ENCODE assay signal across 8 mouse cellular contexts in the genomic region with DNA sequence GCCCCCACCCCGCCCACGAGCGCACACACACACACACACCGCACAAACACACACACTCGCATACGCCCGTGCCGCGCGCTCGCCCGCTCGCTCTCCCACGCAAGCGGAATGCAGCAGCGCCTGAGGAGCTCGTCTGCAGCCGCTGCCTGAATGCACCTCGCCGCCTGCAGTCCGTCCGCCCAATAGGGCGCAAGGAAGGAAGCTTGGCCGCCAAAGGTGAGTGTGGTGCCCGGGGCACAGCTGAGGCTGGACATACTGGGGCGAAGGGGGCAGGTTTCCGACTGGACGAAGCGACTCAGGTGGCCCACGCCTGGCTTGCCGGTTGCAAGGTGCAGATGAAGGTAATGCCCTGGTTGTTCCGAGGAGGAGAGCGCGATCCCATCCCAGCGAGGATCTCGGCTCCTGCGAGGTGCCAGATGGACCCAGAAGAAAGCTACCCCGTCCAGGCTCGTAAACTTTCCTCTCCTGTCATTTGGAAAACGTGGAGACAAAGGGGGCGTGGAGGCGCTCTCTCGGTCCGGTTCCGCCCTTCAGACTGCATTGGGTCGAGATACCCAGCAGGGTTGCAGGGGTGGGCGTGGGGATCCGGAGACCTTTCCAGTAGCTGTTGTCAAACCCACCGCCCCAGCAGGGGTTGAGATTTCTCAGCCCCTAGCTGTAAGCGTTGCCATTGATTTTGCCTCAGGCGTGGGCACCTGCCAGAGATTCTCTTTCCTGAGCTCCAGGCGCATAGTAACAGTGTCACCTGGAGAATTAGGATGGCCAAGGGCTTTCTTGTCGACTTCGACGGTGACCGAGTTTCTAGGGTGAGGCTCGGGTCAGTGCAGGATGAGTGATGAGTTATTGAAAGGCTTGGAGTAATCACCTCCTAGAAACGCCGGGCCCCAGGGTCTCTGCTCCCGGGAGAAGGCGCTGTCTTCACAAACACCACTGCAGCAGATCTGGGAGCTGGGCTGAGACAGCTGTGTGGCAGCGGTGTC. TPM values are rescaled to one million over a fixed set of nuclear protein-coding genes. Genes with fewer than 3 reads are reported as not detected.
DNase-seq lines count a peak whose midpoint lies in the region; ATAC-seq lines count a peak whose summit lies in the region.

No protein-coding gene starts in this region.

- H3K9me3 ChIP-seq in embryonic facial prominence, embryonic 14.5 days (ENCODE audit: control insufficient read depth, low read length): no peaks in the 10 kb centered on the region
- H3K9me3 ChIP-seq in hindbrain, embryonic 12.5 days (replicated peaks): no peaks in the 10 kb centered on the region
- H3K9me3 ChIP-seq in midbrain, embryonic 10.5 days (replicated peaks): no peaks in the 10 kb centered on the region
- no peaks in the 10 kb centered on the region for H3K9me3 ChIP-seq in stomach, embryonic 15.5 days

- H3K4me2 ChIP-seq in embryonic facial prominence, embryonic 14.5 days (ENCODE audit: low read depth, low read length): peak overlapping the region; percentile 95
- H3K4me2 ChIP-seq in hindbrain, embryonic 12.5 days (replicated peaks): peak overlapping the region; percentile 92
- H3K4me2 ChIP-seq in stomach, embryonic 15.5 days: peak overlapping the region; percentile 98

- peak; percentile 17 for DNase-seq in ovary, postnatal 10 days (ENCODE audit: low spot score)
- no peak for DNase-seq in ovary, adult 18-20 months (ENCODE audit: low spot score)
- peak; percentile 70 for DNase-seq in embryonic facial prominence, embryonic 14.5 days (ENCODE audit: low spot score)
- DNase-seq in layer of hippocampus, postnatal 14 days (ENCODE audit: low spot score in 2 of 2): peak; percentile 41 to 55
- DNase-seq in midbrain, embryonic 10.5 days (ENCODE audit: low spot score): peak; percentile 42
- no peak for DNase-seq in urinary bladder, postnatal 25 days (ENCODE audit: low spot score)

- under 1% methylated on average over 42 of the region's 62 CpGs for WGBS in embryonic facial prominence, embryonic 14.5 days
- under 1% methylated on average over 62 of the region's 62 CpGs for WGBS in hindbrain, embryonic 12.5 days
- WGBS in midbrain, embryonic 10.5 days: under 1% methylated on average over 62 of the region's 62 CpGs
- WGBS in stomach, embryonic 15.5 days: under 1% methylated on average over 62 of the region's 62 CpGs

- H3K27me3 ChIP-seq in embryonic facial prominence, embryonic 14.5 days (replicated peaks; ENCODE audit: control insufficient read depth, insufficient read depth, low read length): peaks cover 14% of the 10 kb centered on the region; the same call in 1 of the 2 replicates
- peaks cover 17% of the 10 kb centered on the region for H3K27me3 ChIP-seq in hindbrain, embryonic 12.5 days
- H3K27me3 ChIP-seq in midbrain, embryonic 10.5 days (ENCODE audit: low read depth, poor library complexity, severe bottlenecking): peaks cover 67% of the 10 kb centered on the region
- 0 out of 2 replicates have a peak, but pooled peaks cover 6% of the 10 kb centered on the region for H3K27me3 ChIP-seq in stomach, embryonic 15.5 days (replicated peaks)

- no peaks in the 10 kb centered on the region for H3K36me3 ChIP-seq in embryonic facial prominence, embryonic 14.5 days (ENCODE audit: control insufficient read depth, insufficient read depth, low read length)
- no peaks in the 10 kb centered on the region for H3K36me3 ChIP-seq in hindbrain, embryonic 12.5 days
- no peaks in the 10 kb centered on the region for H3K36me3 ChIP-seq in midbrain, embryonic 10.5 days
- no peaks in the 10 kb centered on the region for H3K36me3 ChIP-seq in stomach, embryonic 15.5 days

- H3K9ac ChIP-seq in embryonic facial prominence, embryonic 14.5 days (ENCODE audit: low read depth, low read length): peak overlapping the region; percentile 62
- H3K9ac ChIP-seq in hindbrain, embryonic 12.5 days: peak overlapping the region; percentile 86
- H3K9ac ChIP-seq in stomach, embryonic 15.5 days: peak overlapping the region; percentile 16; the same call in 1 of the 2 replicates

- peak overlapping the region; percentile 39; the same call in 1 of the 2 replicates for H3K27ac ChIP-seq in embryonic facial prominence, embryonic 14.5 days (replicated peaks; ENCODE audit: low read depth, low read length)
- peak overlapping the region; percentile 88 for H3K27ac ChIP-seq in hindbrain, embryonic 12.5 days
- peak overlapping the region; percentile 84 for H3K27ac ChIP-seq in midbrain, embryonic 10.5 days (replicated peaks)
- no peak overlapping the region for H3K27ac ChIP-seq in stomach, embryonic 15.5 days

- H3K4me1 ChIP-seq in embryonic facial prominence, embryonic 14.5 days (ENCODE audit: control insufficient read depth, insufficient read depth, low read length): peaks cover 5% of the 10 kb centered on the region
- H3K4me1 ChIP-seq in hindbrain, embryonic 12.5 days: peaks cover 23% of the 10 kb centered on the region
- H3K4me1 ChIP-seq in midbrain, embryonic 10.5 days: peaks cover 40% of the 10 kb centered on the region
- no peaks in the 10 kb centered on the region for H3K4me1 ChIP-seq in stomach, embryonic 15.5 days

- peak overlapping the region; percentile 61 for H3K4me3 ChIP-seq in embryonic facial prominence, embryonic 14.5 days (ENCODE audit: low read depth, low read length)
- H3K4me3 ChIP-seq in hindbrain, embryonic 12.5 days: peak overlapping the region; percentile 69
- H3K4me3 ChIP-seq in midbrain, embryonic 10.5 days: peak overlapping the region; percentile 77
- H3K4me3 ChIP-seq in stomach, embryonic 15.5 days (replicated peaks): peak overlapping the region; percentile 58

- ATAC-seq in embryonic facial prominence, embryonic 14.5 days (ENCODE audit: low read depth): peak; percentile 82
- ATAC-seq in hindbrain, embryonic 12.5 days (ENCODE audit: low FRiP score): peak; percentile 88
- ATAC-seq in stomach, embryonic 15.5 days (ENCODE audit: insufficient read depth, low FRiP score, low read depth): peak; percentile 74

RNA-seq across cellular contexts. Expression of gene Plppr1, which starts 0.6 kb away (rescaled TPM):
- 4.7 and 6.4 TPM in 2 replicates for polyA plus RNA-seq in embryonic facial prominence, embryonic 14.5 days (2014; fragmentation: Nextera tagmentation; extraction: Ambion mirVana)
- polyA plus RNA-seq in hindbrain, embryonic 12.5 days (2016; fragmentation: Nextera tagmentation; extraction: Ambion mirVana): 29.6 and 29.9 TPM in 2 replicates
- 10 to 100 TPM; 23.0 to 23.5 TPM for total RNA-seq in layer of hippocampus, postnatal 14 days (2021)
- 3.4 and 7.3 TPM in 2 replicates for polyA plus RNA-seq in midbrain, embryonic 10.5 days (2016; fragmentation: Nextera tagmentation; extraction: Ambion mirVana)
- 2.4 and 3.4 TPM in 2 replicates for polyA plus RNA-seq in stomach, embryonic 15.5 days (2015; fragmentation: Nextera tagmentation; extraction: Ambion mirVana)

Comparison
In these comparisons a context has a peak if more than half of its experiments do, and no peak if none do; other contexts are left out.
1. DNase-seq: peak in ovary, postnatal 10 days (single experiment), embryonic facial prominence, embryonic 14.5 days (single experiment), layer of hippocampus, postnatal 14 days (2 of 2) and midbrain, embryonic 10.5 days (single experiment); none in ovary, adult 18-20 months (single experiment) and urinary bladder, postnatal 25 days (single experiment).
2. H3K9ac ChIP-seq: peak in every context shown above with its lines; median percentile 86 in hindbrain, embryonic 12.5 days; 62 in embryonic facial prominence, embryonic 14.5 days; 16 in stomach, embryonic 15.5 days.
3. Peak in every context shown above with its lines, with median percentiles within 50 percentile points of each other: ATAC-seq, H3K4me2 ChIP-seq and H3K4me3 ChIP-seq.